Mouse (Mus musculus): ENCODE data around the gene Fam57b.

GRCm38 (mm10) chr7:126789141-126789540, 8.3 kb upstream of the Fam57b start:
- TF ChIP-seq POLR2A (IDR thresholded peaks at IDR 0.05; ENCODE audit: borderline replicate concordance, extremely low read depth, low read depth, low read length) (no peak), CTCF (IDR thresholded peaks at IDR 0.05; ENCODE audit: insufficient read depth, low read length) (no peak)
